Mouse (Mus musculus) midbrain, embryonic 16.5 days (tissue): ENCODE results near the gene Sox10. TPM values are rescaled to one million over a fixed set of nuclear protein-coding genes. Genes with fewer than 3 reads are reported as not detected.

Experiments
- ATAC-seq: fragments of 200-750 bp; cut with Nextera tagmentation; 2 replicates; pipeline ENCODE4 v1.8.0; 2017; ENCODE audit warnings: moderate TSS enrichment
- H3K27ac ChIP-seq: fragments of 300-500 bp; sonication (generic); 2 replicates; pipeline ENCODE4 v1.5.1; 2014; ENCODE audit warnings: mild to moderate bottlenecking, low read length, mixed read lengths
- H3K27me3 ChIP-seq: fragments of 300-500 bp; sonication (generic); 2 replicates; pipeline ENCODE4 v1.6.1; 2014; ENCODE audit warnings: low read depth, low read length, mixed read lengths; ENCODE audit not compliant: control insufficient read depth, insufficient read depth
- H3K36me3 ChIP-seq: fragments of 300-500 bp; sonication (generic); 2 replicates; pipeline ENCODE4 v1.6.1; 2014; ENCODE audit warnings: mild to moderate bottlenecking, low read length, moderate library complexity, mixed read lengths; ENCODE audit not compliant: control insufficient read depth, insufficient read depth
- H3K4me1 ChIP-seq: fragments of 300-500 bp; sonication (generic); 2 replicates; pipeline ENCODE4 v1.6.1; 2014; ENCODE audit warnings: mild to moderate bottlenecking, low read length, mixed read lengths; ENCODE audit not compliant: control insufficient read depth, insufficient read depth
- H3K4me2 ChIP-seq: fragments of 300-500 bp; sonication (generic); 2 replicates; pipeline ENCODE4 v1.6.1; 2014; ENCODE audit warnings: mild to moderate bottlenecking, low read length, mixed read lengths
- H3K4me3 ChIP-seq: fragments of 300-500 bp; sonication (generic); 2 replicates; pipeline ENCODE4 v1.5.1; 2014; ENCODE audit warnings: low read depth, mild to moderate bottlenecking, low read length, moderate library complexity, mixed read lengths
- H3K9ac ChIP-seq: fragments of 300-500 bp; sonication (generic); 2 replicates; pipeline ENCODE4 v1.6.1; 2014; ENCODE audit warnings: low read depth, low read length, mixed read lengths
- H3K9me3 ChIP-seq: fragments of 300-500 bp; sonication (generic); replicated peaks from 2 replicates; pipeline ENCODE4 v1.6.1; 2014; ENCODE audit warnings: mild to moderate bottlenecking, low read length, mixed read lengths; ENCODE audit not compliant: control insufficient read depth, poor library complexity, severe bottlenecking
- WGBS: fragments of 180-500 bp; shearing (Covaris S2); extraction: QIAGEN DNeasy Blood & Tissue Kit; methylation state at CpG from one replicate; pipeline ENCODE4 v1.1.7; 2014; 5-methylcytosine and 5-hydroxymethylcytosine counted together
- polyA plus RNA-seq: library from polyadenylated mRNA; unstranded; fragments of >200 nt; fragmentation: Nextera tagmentation; extraction: Ambion mirVana; gene quantifications from 2 replicates; pipeline ENCODE4 v1.2.1, GENCODE M21; 2015

Gene Sox10
- polyA plus RNA-seq, 1 experiment from 2014 or later = 3.8 TPM

GRCm38 (mm10) chr15:79199390-79199976 is 34.4 kb upstream of the Sox10 start:
- no peak for ATAC-seq
- Histone ChIP-seq H3K27me3 (no peaks in the 10 kb centered on the region), H3K36me3 (no peaks in the 10 kb centered on the region), H3K4me1 (peaks cover 8% of the 10 kb centered on the region), H3K4me3 (no peak overlapping the region), H3K27ac (no peak overlapping the region), H3K4me2 (no peak overlapping the region), H3K9me3 (no peaks in the 10 kb centered on the region), H3K9ac (no peak overlapping the region)
- WGBS = 96% methylated on average over 12 of the region's 12 CpGs

- Histone ChIP-seq H3K27ac (no peak overlapping the region), H3K27me3 (no peaks in the 10 kb centered on the region), H3K4me2 (no peak overlapping the region), H3K4me3 (no peak overlapping the region), H3K4me1 (peaks cover 14% of the 10 kb centered on the region), H3K9me3 (no peaks in the 10 kb centered on the region), H3K9ac (no peak overlapping the region), H3K36me3 (no peaks in the 10 kb centered on the region)
- ATAC-seq = no peak
- 85% methylated on average over 8 of the region's 8 CpGs for WGBS
Measured at GRCm38 (mm10) chr15:79195492-79195891, 30.5 kb upstream of the Sox10 start.

- no peak for ATAC-seq
Measured at GRCm38 (mm10) chr15:79194946-79195345, 29.9 kb upstream of the Sox10 start.

GRCm38 (mm10) chr15:79194048-79194447 is 29.0 kb upstream of the Sox10 start:
- H3K36me3 ChIP-seq = no peaks in the 10 kb centered on the region
- peak overlapping the region; percentile 63; the same call in 1 of the 2 replicates for H3K9ac ChIP-seq
- peak overlapping the region; percentile 82 for H3K27ac ChIP-seq
- H3K4me3 ChIP-seq = no peak overlapping the region
- no peaks in the 10 kb centered on the region for H3K27me3 ChIP-seq
- no peak overlapping the region for H3K4me2 ChIP-seq
- no peaks in the 10 kb centered on the region for H3K9me3 ChIP-seq
- ATAC-seq = no peak
- 86% methylated on average over 9 of the region's 9 CpGs for WGBS
- peaks cover 14% of the 10 kb centered on the region for H3K4me1 ChIP-seq

More at GRCm38 (mm10) chr15:79194946-79195345, 29.9 kb upstream of the Sox10 start:
- H3K27ac ChIP-seq = no peak overlapping the region
- no peak overlapping the region for H3K4me3 ChIP-seq
- 85% methylated on average over 2 of the region's 2 CpGs for WGBS
- no peaks in the 10 kb centered on the region for H3K9me3 ChIP-seq
- H3K27me3 ChIP-seq = no peaks in the 10 kb centered on the region
- H3K9ac ChIP-seq = no peak overlapping the region
- H3K4me1 ChIP-seq = peaks cover 14% of the 10 kb centered on the region
- H3K36me3 ChIP-seq = no peaks in the 10 kb centered on the region
- H3K4me2 ChIP-seq = no peak overlapping the region

- no peaks in the 10 kb centered on the region for H3K27me3 ChIP-seq
- H3K4me2 ChIP-seq = peak overlapping the region; percentile 35
- ATAC-seq = peak; percentile 83
- peak overlapping the region; percentile 82 for H3K27ac ChIP-seq
- no peaks in the 10 kb centered on the region for H3K9me3 ChIP-seq
- no peak overlapping the region for H3K4me3 ChIP-seq
- 11% methylated on average over 25 of the region's 27 CpGs for WGBS
- H3K36me3 ChIP-seq = no peaks in the 10 kb centered on the region
- H3K9ac ChIP-seq = peak overlapping the region; percentile 63
- peaks cover 14% of the 10 kb centered on the region for H3K4me1 ChIP-seq
Measured at GRCm38 (mm10) chr15:79192885-79193845, 28.1 kb upstream of the Sox10 start.

GRCm38 (mm10) chr15:79192450-79192849 is 27.4 kb upstream of the Sox10 start:
- 0 out of 2 replicates have a peak, but pooled peaks have one; percentile 27 for ATAC-seq
- no peak overlapping the region for H3K9ac ChIP-seq
- no peaks in the 10 kb centered on the region for H3K27me3 ChIP-seq
- WGBS = 58% methylated on average over 6 of the region's 6 CpGs
- no peaks in the 10 kb centered on the region for H3K36me3 ChIP-seq
- H3K4me2 ChIP-seq = no peak overlapping the region; the same call in 1 of the 2 replicates
- H3K27ac ChIP-seq = peak overlapping the region; percentile 82
- H3K4me1 ChIP-seq = peaks cover 14% of the 10 kb centered on the region
- no peak overlapping the region for H3K4me3 ChIP-seq
- no peaks in the 10 kb centered on the region for H3K9me3 ChIP-seq

GRCm38 (mm10) chr15:79191426-79191825 is 26.4 kb upstream of the Sox10 start:
- Histone ChIP-seq H3K4me3 (no peak overlapping the region), H3K4me2 (no peak overlapping the region), H3K36me3 (no peaks in the 10 kb centered on the region), H3K9ac (no peak overlapping the region), H3K27me3 (no peaks in the 10 kb centered on the region), H3K4me1 (peaks cover 14% of the 10 kb centered on the region), H3K9me3 (no peaks in the 10 kb centered on the region), H3K27ac (no peak overlapping the region)
- 99% methylated on average over 2 of the region's 2 CpGs for WGBS
- no peak for ATAC-seq

GRCm38 (mm10) chr15:79187819-79188218 is 22.8 kb upstream of the Sox10 start:
- WGBS = 96% methylated on average over 8 of the region's 8 CpGs
- no peak for ATAC-seq
- no peaks in the 10 kb centered on the region for H3K9me3 ChIP-seq

GRCm38 (mm10) chr15:79185213-79185612 is 20.2 kb upstream of the Sox10 start:
- H3K4me1 ChIP-seq = no peaks in the 10 kb centered on the region
- no peaks in the 10 kb centered on the region for H3K9me3 ChIP-seq
- 86% methylated on average over 10 of the region's 10 CpGs for whole genome bisulfite sequencing
- no peaks in the 10 kb centered on the region for H3K27me3 ChIP-seq
- no peaks in the 10 kb centered on the region for H3K36me3 ChIP-seq
- H3K9ac ChIP-seq = no peak overlapping the region
- H3K27ac ChIP-seq = no peak overlapping the region
- no peak overlapping the region for H3K4me2 ChIP-seq
- no peak for ATAC-seq
- H3K4me3 ChIP-seq = no peak overlapping the region

More at GRCm38 (mm10) chr15:79187819-79188218, 22.8 kb upstream of the Sox10 start:
- Histone ChIP-seq H3K4me3 (no peak overlapping the region), H3K36me3 (no peaks in the 10 kb centered on the region), H3K9ac (no peak overlapping the region), H3K4me2 (no peak overlapping the region), H3K4me1 (0 out of 2 replicates have a peak, but pooled peaks cover 1% of the 10 kb centered on the region), H3K27ac (no peak overlapping the region), H3K27me3 (no peaks in the 10 kb centered on the region)
